Mouse (Mus musculus) cortical plate, adult 2 months (tissue): ENCODE measurements around the gene Ndufs2.

Experiments
- CTCF ChIP-seq: fragments of 200-500 bp; IDR thresholded peaks from 2 replicates; pipeline ENCODE4 v1.5.1; 2011; ENCODE audit warnings: mild to moderate bottlenecking, control low read depth, low read length; ENCODE audit not compliant: insufficient read depth; ENCODE audit errors: extremely low read depth
- POLR2A ChIP-seq: fragments of 200-500 bp; IDR thresholded peaks from 2 replicates; pipeline ENCODE4 v1.6.1; 2011; ENCODE audit warnings: mild to moderate bottlenecking, low read length, control low read depth; ENCODE audit not compliant: insufficient read depth; ENCODE audit errors: extremely low read depth

GRCm38 (mm10) chr1:171293351-171293750, 42.2 kb upstream of the Ndufs2 start:
- no peak for TF ChIP-seq CTCF
- no peak for TF ChIP-seq POLR2A
